Mouse (Mus musculus): Measurements from ENCODE around the gene Ttc24.

Ttc24 gene

DNA sequence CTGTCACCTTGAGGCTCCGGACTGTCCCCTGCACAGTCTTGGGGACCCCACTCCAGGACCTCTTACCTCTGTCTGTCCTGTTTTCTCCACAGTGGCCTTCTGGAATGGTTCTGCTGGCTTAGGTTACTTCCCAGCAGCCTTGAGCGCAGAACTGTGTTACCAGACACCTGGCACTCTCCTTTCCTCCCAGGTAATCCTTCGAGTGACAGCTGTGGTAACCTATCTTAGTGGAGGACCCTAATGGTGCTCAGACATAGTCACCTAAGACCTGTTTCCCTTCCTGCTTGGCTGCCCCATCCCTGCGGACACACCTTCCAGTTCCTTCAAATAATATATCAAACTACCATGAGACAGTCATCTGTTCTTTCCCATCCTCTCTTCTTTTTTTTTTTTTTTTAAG lies at the start of gene Ttc24:
Ttc24 (minus strand) TSS at position 101 of the 400 bp plus-strand sequence.
- no peak for DNase-seq (ENCODE audit: low spot score in 2 of 2)

DNA sequence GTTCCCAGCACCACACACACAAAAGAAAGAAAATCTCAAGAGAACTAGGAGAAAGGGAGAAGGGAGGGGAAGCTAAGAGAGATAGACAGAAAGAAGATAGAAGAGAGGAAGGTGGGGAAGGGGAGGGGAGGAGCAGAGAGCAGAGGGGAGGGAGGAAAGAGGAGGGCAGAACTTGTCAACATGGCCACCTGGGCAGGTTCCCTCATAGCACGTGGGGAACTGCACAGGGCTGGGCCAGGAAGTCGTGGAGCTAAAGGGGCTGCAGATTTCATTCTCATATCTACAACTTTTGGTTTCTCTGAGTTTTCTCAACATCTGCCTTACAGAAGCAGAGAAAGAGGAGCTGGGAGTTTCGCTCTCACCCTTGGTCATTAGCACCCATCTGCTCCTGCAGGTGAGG lies 49.5 kb upstream of the Ttc24 start:
- DNase-seq (ENCODE audit: low spot score in 2 of 2) = no peak

- no peak for DNase-seq (ENCODE audit: low spot score in 2 of 2)
Observed at GRCm38 (mm10) chr3:88126181-88126580, 48.1 kb upstream of the Ttc24 start.

DNA sequence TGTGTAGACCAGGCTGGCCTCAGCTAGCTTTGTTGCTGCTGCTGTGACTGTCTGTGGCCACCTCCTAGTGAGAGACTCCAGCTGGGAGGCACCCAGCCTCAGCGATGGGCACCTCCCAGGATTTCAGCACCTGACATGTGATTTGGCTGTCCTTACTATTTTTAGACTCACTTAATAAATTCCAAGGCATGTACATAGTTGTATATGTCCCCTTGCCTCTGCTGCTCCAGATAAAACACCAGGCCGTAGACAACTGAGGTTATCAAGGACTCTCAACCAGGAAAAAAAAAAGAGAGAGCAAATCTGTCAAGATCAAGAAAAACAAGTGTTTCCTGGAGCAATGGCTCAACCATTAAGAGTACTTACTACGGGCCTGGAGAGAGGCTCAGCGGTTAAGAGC lies 47.1 kb upstream of the Ttc24 start:
- no peak for DNase-seq (ENCODE audit: low spot score in 2 of 2)

- DNase-seq (ENCODE audit: low spot score in 2 of 2) = no peak
Observed at GRCm38 (mm10) chr3:88121164-88122131, 43.3 kb upstream of the Ttc24 start.

- peak; percentile 70 to 85 for DNase-seq (ENCODE audit: low spot score in 2 of 2)
Observed at GRCm38 (mm10) chr3:88120117-88120651, 42.1 kb upstream of the Ttc24 start.

GRCm38 (mm10) chr3:88114396-88114795 lies 36.3 kb upstream of the Ttc24 start:
- no peak for DNase-seq (ENCODE audit: low spot score in 2 of 2)

DNA sequence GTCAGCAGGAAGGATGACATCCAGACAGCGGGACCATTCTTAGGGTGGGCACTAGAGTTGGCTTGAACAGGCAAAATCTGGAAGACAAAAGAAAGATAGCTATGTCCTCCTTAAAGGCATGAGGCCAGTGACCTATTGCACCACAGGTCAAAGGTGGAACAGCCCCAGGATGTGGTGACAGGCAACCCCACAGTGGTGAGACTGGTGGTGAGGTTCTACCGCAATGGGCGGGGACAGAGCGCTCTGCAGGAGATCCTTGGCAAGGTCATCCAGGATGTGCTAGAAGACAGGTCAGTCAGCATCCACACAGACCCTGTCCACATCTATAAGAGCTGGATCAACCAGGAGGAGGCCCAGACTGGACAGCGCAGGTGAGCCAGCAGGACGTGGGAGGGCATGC lies 31.0 kb upstream of the Ttc24 start:
- DNase-seq (ENCODE audit: low spot score in 2 of 2) = no peak

- DNase-seq (ENCODE audit: low spot score in 2 of 2) = no peak
Observed at GRCm38 (mm10) chr3:88106126-88106525, 28.0 kb upstream of the Ttc24 start.

- peak in 1 of 2 experiments; percentile 39 for DNase-seq (ENCODE audit: low spot score in 2 of 2)
Observed at GRCm38 (mm10) chr3:88102611-88103010, 24.5 kb upstream of the Ttc24 start.

- DNase-seq (ENCODE audit: low spot score in 2 of 2) = peak in 1 of 2 experiments; percentile 11
Observed at GRCm38 (mm10) chr3:88102196-88102595, 24.1 kb upstream of the Ttc24 start.

DNA sequence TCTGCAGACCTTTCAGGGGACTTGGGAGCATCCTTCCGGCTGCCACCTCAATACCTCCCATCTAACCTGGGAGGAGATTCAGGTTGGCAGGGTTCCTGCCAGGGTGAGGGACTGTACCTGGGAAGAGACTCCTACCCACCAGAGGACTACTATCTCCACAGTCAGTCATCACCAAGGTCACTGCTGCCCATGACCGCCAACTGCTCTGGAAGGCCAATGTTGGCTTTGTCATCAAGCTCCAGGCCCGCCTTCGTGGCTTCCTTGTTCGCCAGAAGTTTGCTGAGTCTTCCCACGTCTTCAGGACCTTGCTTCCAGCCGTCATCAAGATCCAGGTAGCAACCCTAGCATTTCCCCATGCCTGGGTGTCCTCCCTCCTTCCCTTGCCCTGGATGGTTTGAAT lies 23.6 kb upstream of the Ttc24 start:
- no peak for DNase-seq (ENCODE audit: low spot score in 2 of 2)

DNA sequence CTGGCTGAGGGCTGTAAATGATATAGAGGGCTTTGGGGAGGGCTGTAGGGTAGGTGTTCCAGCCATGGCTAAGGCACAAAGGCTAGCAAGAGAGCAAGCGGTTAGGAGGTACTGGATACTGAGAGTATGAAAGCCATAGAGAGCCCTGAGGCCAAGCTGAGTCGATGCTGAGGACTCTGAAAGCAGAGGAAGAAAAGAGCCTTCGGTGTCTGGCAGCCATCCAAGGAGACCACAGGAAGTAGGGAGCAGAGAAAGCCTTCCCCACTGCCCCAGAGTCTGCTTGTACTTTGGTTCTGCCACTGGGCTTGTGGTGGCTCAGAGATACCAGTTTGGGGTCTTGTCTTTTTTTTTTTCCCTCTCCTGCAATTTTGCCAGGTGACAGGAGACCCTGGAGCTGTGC lies 22.1 kb upstream of the Ttc24 start:
- DNase-seq (ENCODE audit: low spot score in 2 of 2) = no peak

GRCm38 (mm10) chr3:88097666-88098065 lies 19.6 kb upstream of the Ttc24 start:
- DNase-seq (ENCODE audit: low spot score in 2 of 2) = no peak

GRCm38 (mm10) chr3:88094126-88094525 lies 16.0 kb upstream of the Ttc24 start:
- DNase-seq (ENCODE audit: low spot score in 2 of 2) = no peak

DNA sequence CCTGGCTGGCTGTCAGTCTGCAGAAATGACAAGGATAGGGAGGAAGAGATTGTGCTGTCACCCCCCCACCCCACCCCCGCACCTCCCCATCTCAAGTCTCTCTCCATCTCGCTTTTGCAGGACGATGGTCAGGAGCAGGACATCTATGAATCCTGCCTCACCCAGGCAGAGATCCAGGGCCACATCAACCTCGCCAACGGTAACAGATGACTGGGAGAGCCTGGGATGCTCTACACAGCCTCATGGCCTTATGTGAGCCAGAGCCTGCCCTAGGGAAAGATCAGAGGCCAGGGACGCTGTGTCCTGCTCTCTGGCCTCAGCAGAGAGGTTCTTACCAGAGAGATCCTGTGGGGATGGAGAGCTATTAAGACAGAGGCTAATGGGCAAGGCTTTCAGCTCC lies 12.5 kb upstream of the Ttc24 start:
- no peak for DNase-seq (ENCODE audit: low spot score in 2 of 2)

DNA sequence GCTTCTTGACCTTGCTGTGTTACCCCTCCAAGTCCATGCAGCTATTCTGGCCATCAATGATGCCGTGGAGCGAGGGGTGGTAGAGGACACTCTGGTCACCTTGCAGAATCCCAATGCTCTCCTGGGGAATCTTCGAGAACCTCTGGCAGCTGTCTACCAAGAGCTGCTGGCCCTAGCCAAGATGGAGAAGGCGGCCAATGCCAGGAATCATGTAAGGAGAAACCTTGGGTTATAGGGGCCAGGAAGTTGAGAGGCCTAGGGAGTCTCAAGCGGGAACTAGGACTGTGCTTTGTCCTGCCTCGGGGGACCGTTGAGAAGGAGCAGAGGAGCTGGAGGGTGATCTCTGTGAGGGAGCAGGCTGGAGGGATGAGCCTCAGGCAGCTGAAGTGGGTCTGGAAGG lies 12.0 kb upstream of the Ttc24 start:
- DNase-seq (ENCODE audit: low spot score in 2 of 2) = no peak

- DNase-seq (ENCODE audit: low spot score in 2 of 2) = no peak
Observed at GRCm38 (mm10) chr3:88087688-88088087, 9.6 kb upstream of the Ttc24 start.

DNA sequence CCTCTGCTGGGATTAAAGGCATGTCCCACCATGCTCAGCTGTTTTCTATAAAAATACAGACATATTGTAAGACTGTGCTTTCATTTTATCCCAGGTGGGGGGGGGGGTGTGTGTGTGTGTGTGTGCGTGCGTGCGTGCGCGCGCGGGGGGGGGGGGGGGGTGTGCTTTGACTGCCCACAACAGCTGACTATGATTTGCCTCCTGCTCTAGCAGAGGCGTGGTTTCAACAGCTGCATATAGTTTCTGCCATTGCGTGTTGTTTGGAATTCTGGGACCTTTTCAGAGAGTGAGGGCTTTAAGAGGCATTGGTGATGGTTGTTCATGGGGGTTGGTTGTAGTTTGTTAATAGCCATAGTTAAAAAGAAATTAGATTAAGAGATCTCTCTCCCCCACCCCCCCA lies 7.4 kb upstream of the Ttc24 start:
- DNase-seq (ENCODE audit: low spot score in 2 of 2) = no peak

DNA sequence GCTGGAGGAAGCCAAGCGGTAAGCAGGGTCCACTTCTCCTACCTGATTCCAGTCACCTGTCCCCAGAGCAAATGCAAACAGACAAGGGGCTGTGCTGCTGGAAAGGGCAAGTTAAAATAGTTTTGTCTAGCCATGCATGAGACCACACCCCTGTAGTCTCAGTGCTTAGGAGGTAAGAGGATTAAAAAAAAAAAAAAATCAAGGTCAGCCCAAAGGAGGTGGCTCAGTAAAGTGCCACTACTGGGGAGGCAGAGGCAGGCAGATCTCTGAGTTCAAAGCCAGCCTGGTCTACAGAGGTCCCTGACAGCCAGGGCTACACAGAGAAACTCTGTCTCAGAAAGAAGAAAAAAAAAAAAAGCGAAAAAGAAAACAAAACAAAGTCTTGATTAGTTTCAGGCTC lies 5.9 kb upstream of the Ttc24 start:
- DNase-seq (ENCODE audit: low spot score in 2 of 2) = no peak

DNA sequence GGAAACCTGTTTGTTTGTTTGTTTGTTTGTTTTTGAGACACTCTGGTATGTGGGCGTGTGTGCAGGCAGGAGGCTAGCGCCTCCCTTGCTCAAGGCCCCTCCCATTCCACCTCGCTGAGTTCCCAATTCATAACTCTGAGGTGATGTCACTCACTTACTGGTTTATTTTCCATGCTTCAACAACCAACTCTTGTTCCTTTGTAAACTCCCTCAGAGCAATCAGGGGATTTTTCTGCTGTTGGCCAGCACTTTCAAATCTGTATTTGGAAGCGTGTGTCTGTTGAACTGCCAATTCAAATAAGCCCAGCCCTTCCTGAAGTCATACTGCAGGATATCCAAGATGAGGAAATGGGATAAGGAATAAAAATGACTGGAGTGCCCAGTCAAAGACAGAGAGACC lies 4.6 kb upstream of the Ttc24 start:
- peak in 1 of 2 experiments; percentile 24 for DNase-seq (ENCODE audit: low spot score in 2 of 2)

GRCm38 (mm10) chr3:88082224-88082618 lies 4.1 kb upstream of the Ttc24 start:
- DNase-seq (ENCODE audit: low spot score in 2 of 2) = no peak
